Mouse (Mus musculus) MEL (cell line): Measurements from ENCODE around the gene Ddx55. TPM values are rescaled to one million over a fixed set of nuclear protein-coding genes. Genes with fewer than 3 reads are reported as not detected.

Experiments
- DNase-seq: peaks from one replicate; pipeline ENCODE4 v3.0.0; 2011; ENCODE audit warnings: low read depth, low spot score
- H3K27ac ChIP-seq: 2 replicates; pipeline ENCODE4 v1.5.1; 2012; ENCODE audit warnings: low read depth, mild to moderate bottlenecking, control low read depth, low read length, moderate library complexity; ENCODE audit not compliant: control insufficient read depth
- H3K27me3 ChIP-seq, 2 experiments: fragments of 150-350 bp in 1 of 2; sonication (generic) in 1 of 2; 2 replicates each; pipeline ENCODE4 v1.6.1; 2012; ENCODE audit warnings: low read length in 2 of 2, mild to moderate bottlenecking in 2 of 2, improper control_type of control experiment in 1 of 2, moderate library complexity in 1 of 2; ENCODE audit not compliant: insufficient read depth in 2 of 2, control insufficient read depth in 1 of 2
- H3K36me3 ChIP-seq, 2 experiments: 2 replicates each; pipeline ENCODE4 v1.6.1; 2012 to 2014; ENCODE audit warnings: low read length in 2 of 2, improper control_type of control experiment in 1 of 2, inconsistent platforms in 1 of 2, mild to moderate bottlenecking in 1 of 2; ENCODE audit not compliant: insufficient read depth in 2 of 2, control insufficient read depth in 1 of 2
- H3K4me1 ChIP-seq, 2 experiments: fragments of 150-350 bp in 1 of 2; sonication (generic) in 1 of 2; 2 replicates each; pipeline ENCODE4 v1.6.1; 2012; ENCODE audit warnings: low read length in 2 of 2, improper control_type of control experiment in 1 of 2, mild to moderate bottlenecking in 1 of 2; ENCODE audit not compliant: insufficient read depth in 2 of 2, control insufficient read depth in 1 of 2
- H3K4me3 ChIP-seq, 2 experiments: fragments of 150-350 bp in 1 of 2; sonication (generic) in 1 of 2; 2 replicates each; pipeline ENCODE4 v1.5.1; 2012; ENCODE audit warnings: low read depth in 2 of 2, low read length in 2 of 2, mild to moderate bottlenecking in 2 of 2, moderate library complexity in 2 of 2, control low read depth in 1 of 2, improper control_type of control experiment in 1 of 2; ENCODE audit not compliant: control insufficient read depth in 1 of 2, insufficient read depth in 1 of 2
- H3K79me2 ChIP-seq: 2 replicates; pipeline ENCODE4 v1.6.1; 2012; ENCODE audit warnings: mild to moderate bottlenecking, low read length, moderate library complexity; ENCODE audit not compliant: control insufficient read depth, poor library complexity, insufficient read depth
- H3K9ac ChIP-seq: 2 replicates; pipeline ENCODE4 v1.6.1; 2012; ENCODE audit warnings: low read depth, mild to moderate bottlenecking, control low read depth, low read length, moderate library complexity; ENCODE audit not compliant: control insufficient read depth, poor library complexity, severe bottlenecking
- H3K9me3 ChIP-seq: fragments of 150-350 bp; sonication (generic); replicated peaks from 2 replicates; pipeline ENCODE4 v1.6.1; 2012; ENCODE audit warnings: mild to moderate bottlenecking, low read length, improper control_type of control experiment, moderate library complexity; ENCODE audit not compliant: insufficient read depth
- CHD1 ChIP-seq: IDR thresholded peaks from 2 replicates; pipeline ENCODE4 v1.6.1; 2012; ENCODE audit warnings: low read depth, mild to moderate bottlenecking, inconsistent platforms, low read length, improper control_type of control experiment
- CHD2 ChIP-seq: IDR thresholded peaks from 2 replicates; pipeline ENCODE4 v1.6.1; 2011; ENCODE audit warnings: low read length, improper control_type of control experiment
- ELF1 ChIP-seq: IDR thresholded peaks from 2 replicates; pipeline ENCODE4 v1.6.1; 2014; ENCODE audit warnings: low read depth, mild to moderate bottlenecking, inconsistent platforms, low read length, improper control_type of control experiment, moderate library complexity
- GABPA ChIP-seq: IDR thresholded peaks from 2 replicates; pipeline ENCODE4 v1.6.1; 2012; ENCODE audit warnings: low read depth, mild to moderate bottlenecking, inconsistent platforms, low read length, improper control_type of control experiment, moderate library complexity
- GATA1 ChIP-seq: IDR thresholded peaks from 2 replicates; pipeline ENCODE4 v1.6.1; 2011; ENCODE audit warnings: low read depth, low read length, improper control_type of control experiment
- KAT2A ChIP-seq: conservative IDR thresholded peaks from 2 replicates; pipeline ENCODE4 v1.6.1; 2012; ENCODE audit warnings: low read depth, low read length, improper control_type of control experiment, inconsistent platforms
- MAFK ChIP-seq: IDR thresholded peaks from 2 replicates; pipeline ENCODE4 v1.6.1; 2011; ENCODE audit warnings: low read depth, mild to moderate bottlenecking, low read length, improper control_type of control experiment, borderline replicate concordance
- MAX ChIP-seq: IDR thresholded peaks from 2 replicates; pipeline ENCODE4 v1.6.1; 2011; ENCODE audit warnings: low read length, improper control_type of control experiment
- MAZ ChIP-seq: IDR thresholded peaks from 2 replicates; pipeline ENCODE4 v1.6.1; 2012; ENCODE audit warnings: low read depth, mild to moderate bottlenecking, inconsistent platforms, low read length, improper control_type of control experiment
- MEF2A ChIP-seq: IDR thresholded peaks from 2 replicates; pipeline ENCODE4 v1.6.1; 2014; ENCODE audit warnings: low read depth, mild to moderate bottlenecking, inconsistent platforms, low read length, improper control_type of control experiment; ENCODE audit not compliant: poor library complexity, insufficient replicate concordance, severe bottlenecking; ENCODE audit errors: extremely low read depth
- MXI1 ChIP-seq: IDR thresholded peaks from 2 replicates; pipeline ENCODE4 v1.6.1; 2011; ENCODE audit warnings: mild to moderate bottlenecking, low read depth, low read length, improper control_type of control experiment
- MYC ChIP-seq: IDR thresholded peaks from 2 replicates; pipeline ENCODE4 v1.6.1; 2011; ENCODE audit warnings: low read depth, mild to moderate bottlenecking, low read length, improper control_type of control experiment, moderate library complexity
- NELFE ChIP-seq: IDR thresholded peaks from 2 replicates; pipeline ENCODE4 v1.6.1; 2011; ENCODE audit warnings: low read depth, low read length, improper control_type of control experiment
- NRF1 ChIP-seq: IDR thresholded peaks from 2 replicates; pipeline ENCODE4 v1.6.1; 2014; ENCODE audit warnings: low read depth, mild to moderate bottlenecking, inconsistent platforms, low read length, improper control_type of control experiment, moderate library complexity; ENCODE audit not compliant: poor library complexity, insufficient read depth, severe bottlenecking
- POLR2AphosphoS2 ChIP-seq: IDR thresholded peaks from 2 replicates; pipeline ENCODE4 v1.6.1; 2011; ENCODE audit warnings: low read length, improper control_type of control experiment
- POLR2AphosphoS5 ChIP-seq: IDR thresholded peaks from 2 replicates; pipeline ENCODE4 v1.6.1; 2012; ENCODE audit warnings: low read depth, borderline replicate concordance, mild to moderate bottlenecking, inconsistent platforms, low read length, moderate library complexity, mixed read lengths
- RAD21 ChIP-seq: IDR thresholded peaks from 2 replicates; pipeline ENCODE4 v1.6.1; 2011; ENCODE audit warnings: mild to moderate bottlenecking, low read depth, low read length, improper control_type of control experiment
- RCOR1 ChIP-seq: IDR thresholded peaks from 2 replicates; pipeline ENCODE4 v1.6.1; 2012; ENCODE audit warnings: low read depth, mild to moderate bottlenecking, inconsistent platforms, low read length, improper control_type of control experiment
- SMC3 ChIP-seq: IDR thresholded peaks from 2 replicates; pipeline ENCODE4 v1.6.1; 2011; ENCODE audit warnings: low read depth, low read length, improper control_type of control experiment
- TAL1 ChIP-seq: IDR thresholded peaks from 2 replicates; pipeline ENCODE4 v1.6.1; 2012; ENCODE audit warnings: mild to moderate bottlenecking, inconsistent platforms, low read length, moderate library complexity, mixed read lengths
- USF1 ChIP-seq: IDR thresholded peaks from 2 replicates; pipeline ENCODE4 v1.6.1; 2014; ENCODE audit warnings: low read depth, mild to moderate bottlenecking, inconsistent platforms, low read length, improper control_type of control experiment, moderate library complexity
- USF2 ChIP-seq, 2 experiments: IDR thresholded peaks; 2 replicates each; pipeline ENCODE4 v1.6.1; 2011 to 2012; ENCODE audit warnings: improper control_type of control experiment in 2 of 2, low read length in 2 of 2, borderline replicate concordance in 1 of 2, inconsistent platforms in 1 of 2, low read depth in 1 of 2, mild to moderate bottlenecking in 1 of 2; ENCODE audit not compliant: insufficient read depth in 1 of 2
- ZKSCAN1 ChIP-seq: IDR thresholded peaks from 2 replicates; pipeline ENCODE4 v1.6.1; 2012; ENCODE audit warnings: low read depth, mild to moderate bottlenecking, inconsistent platforms, low read length, improper control_type of control experiment, moderate library complexity
- ZMIZ1 ChIP-seq: IDR thresholded peaks from 2 replicates; pipeline ENCODE4 v1.6.1; 2012; ENCODE audit warnings: low read depth, mild to moderate bottlenecking, inconsistent platforms, low read length, improper control_type of control experiment, moderate library complexity
- ZNF384 ChIP-seq: IDR thresholded peaks from 2 replicates; pipeline ENCODE4 v1.6.1; 2012; ENCODE audit warnings: low read depth, mild to moderate bottlenecking, inconsistent platforms, low read length, improper control_type of control experiment
- polyA plus RNA-seq, 2 experiments: library from polyadenylated mRNA; stranded (reverse) in 1 of 2; unstranded in 1 of 2; fragments of >175 nt in 1 of 2; fragments of >200 nt in 1 of 2; gene quantifications; 2 replicates each; pipeline versions ENCODE4 v1.2.1 to v1.2.4; 2012; ENCODE audit warnings: low replicate concordance in 2 of 2, low read depth in 1 of 2; ENCODE audit not compliant: insufficient read length in 2 of 2, insufficient read depth in 1 of 2, missing spikeins in 1 of 2
- total RNA-seq: library from RNA; depleted of rRNA; stranded (reverse); fragments of 300-350 nt; gene quantifications from 2 replicates; pipeline ENCODE4 v1.2.3, GENCODE M21; 2012

The Ddx55 gene
- total and polyA plus RNA-seq, 3 experiments = 33.8 to 43.2 TPM; not detected in 1

- TF ChIP-seq MAFK = no peak
Observed at GRCm38 (mm10) chr5:124535016-124535415, 17.6 kb upstream of the Ddx55 start (continued).

GRCm38 (mm10) chr5:124536776-124537175 lies 15.9 kb upstream of the Ddx55 start:
- H3K4me1 ChIP-seq = peaks cover 15 to 16% of the 10 kb centered on the region in 2 experiments
- H3K36me3 ChIP-seq = peaks cover 0 to 8% of the 10 kb centered on the region in 2 experiments; a peak in 2 of 4 replicates
- no peak overlapping the region for H3K9ac ChIP-seq
- H3K79me2 ChIP-seq = peaks cover 10% of the 10 kb centered on the region
- no peaks in the 10 kb centered on the region for H3K9me3 ChIP-seq
- TF ChIP-seq ZKSCAN1 = no peak
- TF ChIP-seq POLR2AphosphoS2 = no peak
- no peak for TF ChIP-seq GATA1
- TF ChIP-seq USF1 = no peak
- TF ChIP-seq MYC = no peak
- TF ChIP-seq CHD1 = no peak
- TF ChIP-seq RCOR1 = no peak
- TF ChIP-seq POLR2AphosphoS5 = no peak
- TF ChIP-seq CHD2 = no peak
- no peak for TF ChIP-seq TAL1
- TF ChIP-seq USF2 (IDR thresholded peaks at IDR 0.05; ENCODE audit: borderline replicate concordance in 1 of 2, insufficient read depth in 1 of 2, low read depth in 1 of 2, low read length in 2 of 2) = no peak
- no peak for TF ChIP-seq MAZ
- TF ChIP-seq RAD21 = no peak
- TF ChIP-seq MXI1 = no peak
- no peak for DNase-seq
- H3K4me3 ChIP-seq = no peak overlapping the region
- H3K27ac ChIP-seq = no peak overlapping the region
- no peaks in the 10 kb centered on the region for H3K27me3 ChIP-seq

- Histone ChIP-seq H3K9ac (no peak overlapping the region), H3K4me3 (no peak overlapping the region), H3K4me1 (peaks cover 15 to 21% of the 10 kb centered on the region in 2 experiments), H3K36me3 (peaks cover 9 to 23% of the 10 kb centered on the region in 2 experiments), H3K79me2 (peaks cover 26% of the 10 kb centered on the region), H3K9me3 (no peaks in the 10 kb centered on the region), H3K27ac (no peak overlapping the region), H3K27me3 (no peaks in the 10 kb centered on the region)
- DNase-seq = peak; percentile 83
- TF ChIP-seq ZNF384 = 0 out of 2 replicates have a peak, but pooled peaks have one; percentile 18
- TF ChIP-seq USF2 (IDR thresholded peaks at IDR 0.05; ENCODE audit: borderline replicate concordance in 1 of 2, insufficient read depth in 1 of 2, low read depth in 1 of 2, low read length in 2 of 2) = no peak
- TF ChIP-seq GABPA = no peak
- no peak for TF ChIP-seq MEF2A
- TF ChIP-seq KAT2A = no peak
- TF ChIP-seq RAD21 = peak; percentile 84
- no peak for TF ChIP-seq GATA1
- no peak for TF ChIP-seq CHD2
- TF ChIP-seq ELF1 = no peak
- TF ChIP-seq MYC = no peak
- TF ChIP-seq ZMIZ1 = no peak
- TF ChIP-seq NELFE = no peak
- no peak for TF ChIP-seq CHD1
- no peak for TF ChIP-seq POLR2AphosphoS2
- no peak for TF ChIP-seq TAL1
- no peak for TF ChIP-seq RCOR1
- TF ChIP-seq SMC3 = peak; percentile 72
- TF ChIP-seq MAX = no peak
- no peak for TF ChIP-seq ZKSCAN1
- no peak for TF ChIP-seq NRF1
- no peak for TF ChIP-seq POLR2AphosphoS5
Observed at GRCm38 (mm10) chr5:124538813-124539792, 13.6 kb upstream of the Ddx55 start.
